Comparison of ENCODE assay signal across 22 mouse cellular contexts in genomic region chr9:83591848-83592456, GRCm38 (mm10). TPM values are rescaled to one million over a fixed set of nuclear protein-coding genes. Genes with fewer than 3 reads are reported as not detected.
DNase-seq lines count a peak whose midpoint lies in the region; ATAC-seq lines count a peak whose summit lies in the region.
"Had no signal": no experiment of that assay in that cellular context is flagged by ENCODE, and none has a peak within 500 bp of the region (broad histone marks: within the 10 kb centered on the region; RNA-seq: fewer than 3 reads in every experiment).

No protein-coding gene starts in this region.

- no peak overlapping the region for H3K9ac ChIP-seq in liver, embryonic 11.5 days (ENCODE audit: low read depth, low read length)
- no peak overlapping the region for H3K9ac ChIP-seq in liver, embryonic 12.5 days
- no peak overlapping the region for H3K9ac ChIP-seq in hindbrain, embryonic 11.5 days (ENCODE audit: low read depth, low read length)
- H3K9ac ChIP-seq: embryonic facial prominence, embryonic 12.5 days; forebrain, embryonic 12.5 days; forebrain, postnatal 0 days; heart, embryonic 12.5 days; hindbrain, embryonic 15.5 days had no signal

- no peaks in the 10 kb centered on the region for H3K36me3 ChIP-seq in liver, embryonic 11.5 days (ENCODE audit: control insufficient read depth, insufficient read depth, low read length)
- H3K36me3 ChIP-seq in liver, embryonic 12.5 days = no peaks in the 10 kb centered on the region
- no peaks in the 10 kb centered on the region for H3K36me3 ChIP-seq in hindbrain, embryonic 11.5 days (ENCODE audit: control insufficient read depth, insufficient read depth, low read length)
- H3K36me3 ChIP-seq: embryonic facial prominence, embryonic 12.5 days; forebrain, embryonic 12.5 days; heart, embryonic 12.5 days; hindbrain, embryonic 10.5 days; hindbrain, embryonic 15.5 days had no signal

- 83% methylated on average over 10 of the region's 10 CpGs for WGBS in liver, embryonic 11.5 days
- 72% methylated on average over 10 of the region's 10 CpGs for WGBS in liver, embryonic 12.5 days (ENCODE audit: insufficient replicate concordance)
- WGBS in hindbrain, embryonic 11.5 days = 87% methylated on average over 10 of the region's 10 CpGs

- 0 out of 2 replicates have a peak, but pooled peaks have one; percentile 31 for ATAC-seq in liver, embryonic 11.5 days (replicated peaks; ENCODE audit: low FRiP score)
- no peak for ATAC-seq in liver, embryonic 12.5 days
- peak; percentile 57 for ATAC-seq in megakaryocyte progenitor cell, adult 5-6 weeks (replicated peaks; ENCODE audit: poor library complexity)
- no peak for ATAC-seq in inflammation-experienced regulatory T-cells, adult 6 months
- ATAC-seq in hindbrain, embryonic 11.5 days (ENCODE audit: low FRiP score) = no peak
- ATAC-seq: forebrain, postnatal 0 days; intestine, postnatal 0 days had no signal

- H3K4me1 ChIP-seq in liver, embryonic 11.5 days (replicated peaks; ENCODE audit: control insufficient read depth, insufficient read depth, low read length) = no peaks in the 10 kb centered on the region
- H3K4me1 ChIP-seq in liver, embryonic 12.5 days = no peaks in the 10 kb centered on the region
- no peaks in the 10 kb centered on the region for H3K4me1 ChIP-seq in hindbrain, embryonic 11.5 days (replicated peaks; ENCODE audit: control insufficient read depth, insufficient read depth, low read length)

- peak; percentile 26 for DNase-seq in adrenal gland, adult 2 months
- DNase-seq in adrenal gland, postnatal 25 days = no peak
- DNase-seq in liver, embryonic 11.5 days (ENCODE audit: low spot score) = no peak
- DNase-seq in hindbrain, embryonic 11.5 days (ENCODE audit: low spot score) = no peak
- DNase-seq: adrenal gland, postnatal 14 days; B cell, adult 2 months; cerebellum, adult 2 months; cerebellum, postnatal 10 days; embryo, embryonic 11 days; forebrain, postnatal 0 days; gastrocnemius, postnatal 36 days; heart, adult 2 months had no signal

- H3K4me3 ChIP-seq in liver, embryonic 11.5 days (ENCODE audit: low read depth, low read length) = no peak overlapping the region
- no peak overlapping the region for H3K4me3 ChIP-seq in liver, embryonic 12.5 days
- H3K4me3 ChIP-seq in hindbrain, embryonic 11.5 days (ENCODE audit: low read depth, low read length) = no peak overlapping the region
- H3K4me3 ChIP-seq: embryonic facial prominence, embryonic 12.5 days; forebrain, embryonic 12.5 days; heart, adult 2 months; heart, embryonic 12.5 days; hindbrain, embryonic 10.5 days; hindbrain, embryonic 15.5 days had no signal

- H3K27me3 ChIP-seq in liver, embryonic 11.5 days (replicated peaks; ENCODE audit: control insufficient read depth, insufficient read depth, low read length) = no peaks in the 10 kb centered on the region
- H3K27me3 ChIP-seq in liver, embryonic 12.5 days (replicated peaks) = no peaks in the 10 kb centered on the region
- no peaks in the 10 kb centered on the region for H3K27me3 ChIP-seq in hindbrain, embryonic 11.5 days (ENCODE audit: control insufficient read depth, insufficient read depth, low read length)
- H3K27me3 ChIP-seq: embryonic facial prominence, embryonic 12.5 days; forebrain, embryonic 12.5 days; heart, embryonic 12.5 days; hindbrain, embryonic 15.5 days had no signal

- no peak overlapping the region for H3K27ac ChIP-seq in liver, embryonic 11.5 days (ENCODE audit: low read depth, low read length)
- no peak overlapping the region for H3K27ac ChIP-seq in liver, embryonic 12.5 days
- no peak overlapping the region for H3K27ac ChIP-seq in hindbrain, embryonic 11.5 days (ENCODE audit: low read depth, low read length)
- H3K27ac ChIP-seq: embryonic facial prominence, embryonic 12.5 days; forebrain, embryonic 12.5 days; heart, adult 2 months; hindbrain, embryonic 10.5 days; hindbrain, embryonic 15.5 days had no signal

- no peaks in the 10 kb centered on the region for H3K9me3 ChIP-seq in liver, embryonic 11.5 days (ENCODE audit: control insufficient read depth, low read length)
- H3K9me3 ChIP-seq in liver, embryonic 12.5 days (replicated peaks) = no peaks in the 10 kb centered on the region
- no peaks in the 10 kb centered on the region for H3K9me3 ChIP-seq in hindbrain, embryonic 11.5 days (ENCODE audit: control insufficient read depth, low read length)
- H3K9me3 ChIP-seq: embryonic facial prominence, embryonic 12.5 days; forebrain, embryonic 12.5 days; heart, embryonic 12.5 days; hindbrain, embryonic 10.5 days; hindbrain, embryonic 15.5 days had no signal

- no peak overlapping the region for H3K4me2 ChIP-seq in liver, embryonic 11.5 days
- no peak overlapping the region for H3K4me2 ChIP-seq in liver, embryonic 12.5 days
- H3K4me2 ChIP-seq in hindbrain, embryonic 11.5 days (replicated peaks; ENCODE audit: low read depth, low read length) = no peak overlapping the region
- H3K4me2 ChIP-seq: embryonic facial prominence, embryonic 12.5 days; forebrain, embryonic 12.5 days; heart, embryonic 12.5 days; hindbrain, embryonic 15.5 days had no signal

RNA-seq across cellular contexts. Expression of gene Sh3bgrl2, which starts 43.8 kb away (rescaled TPM):
- 10 to 100 TPM; 16.1 to 20.2 TPM for total RNA-seq in adrenal gland, adult 2 months (2021)
- 1.5 and 1.6 TPM in 2 replicates for polyA plus RNA-seq in adrenal gland, adult 2 months (2012; rRNA removed)
- 14.0 and 15.5 TPM in 2 replicates for total RNA-seq in adrenal gland, postnatal 25 days (2021)
- 17.2 and 19.7 TPM in 2 replicates for polyA plus RNA-seq in liver, embryonic 11.5 days (2014; fragmentation: Nextera tagmentation; extraction: Ambion mirVana)
- polyA plus RNA-seq in liver, embryonic 12.5 days (2016; fragmentation: Nextera tagmentation; extraction: Ambion mirVana) = 9.7 and 10.8 TPM in 2 replicates
- 0.39 and 0.49 TPM in 2 replicates for total RNA-seq in megakaryocyte progenitor cell, adult 5-6 weeks (2015)
- under 0.01 and 0.07 TPM in 2 replicates for total RNA-seq in megakaryocyte progenitor cell, adult 5-6 weeks (2017)
- 10 to 100 TPM in 2 of 3 experiments, under 1 TPM in 1; 0.96 to 17.1 (median 11.0) TPM for polyA plus RNA-seq in inflammation-experienced regulatory T-cells, adult 6 months (2017; shearing (Covaris generic))
- 7.3 and 8.9 TPM in 2 replicates for polyA plus RNA-seq in hindbrain, embryonic 11.5 days (2014; fragmentation: Nextera tagmentation; extraction: Ambion mirVana)
- total RNA-seq: MEL had no signal

Comparison
In these comparisons a context has a peak if more than half of its experiments do, and no peak if none do; other contexts are left out.
1. ATAC-seq: peak in liver, embryonic 11.5 days (single experiment) and megakaryocyte progenitor cell, adult 5-6 weeks (single experiment); none in liver, embryonic 12.5 days (single experiment), inflammation-experienced regulatory T-cells, adult 6 months (single experiment) and hindbrain, embryonic 11.5 days (single experiment).